Mouse (Mus musculus): ENCODE data around the gene Det1.

Det1 gene

DNA sequence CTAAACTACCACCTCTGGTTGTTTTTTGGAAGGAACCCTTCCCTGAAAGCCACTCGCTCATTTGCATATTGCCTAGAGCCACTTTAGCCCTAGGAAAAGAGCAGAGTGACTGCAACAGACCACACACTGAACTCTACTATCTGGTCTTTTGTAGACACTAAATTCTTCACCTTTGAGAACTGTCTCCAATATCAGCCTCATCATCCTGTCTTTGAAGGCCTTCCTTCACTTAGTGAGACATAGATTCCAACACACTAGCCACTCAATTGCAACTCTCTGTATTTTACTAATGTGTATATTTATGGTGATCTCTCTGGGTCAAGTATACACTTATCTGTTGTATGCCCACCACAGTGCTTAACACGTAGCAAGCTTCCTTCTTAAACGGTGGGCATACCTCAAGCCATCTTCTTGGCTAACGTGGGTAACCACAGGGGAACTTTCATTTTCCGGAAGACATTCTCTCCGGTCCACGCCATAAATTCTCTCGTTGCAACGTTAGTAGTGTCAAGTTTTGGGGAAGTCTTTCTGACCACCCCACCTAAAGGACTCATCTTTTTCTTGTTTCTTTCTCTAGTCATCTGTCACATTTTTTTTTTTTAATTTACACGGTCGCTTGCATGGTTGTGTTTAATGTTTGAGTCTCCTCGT is 872 bp downstream of the Det1 start:
- DNase-seq = no peak

DNA sequence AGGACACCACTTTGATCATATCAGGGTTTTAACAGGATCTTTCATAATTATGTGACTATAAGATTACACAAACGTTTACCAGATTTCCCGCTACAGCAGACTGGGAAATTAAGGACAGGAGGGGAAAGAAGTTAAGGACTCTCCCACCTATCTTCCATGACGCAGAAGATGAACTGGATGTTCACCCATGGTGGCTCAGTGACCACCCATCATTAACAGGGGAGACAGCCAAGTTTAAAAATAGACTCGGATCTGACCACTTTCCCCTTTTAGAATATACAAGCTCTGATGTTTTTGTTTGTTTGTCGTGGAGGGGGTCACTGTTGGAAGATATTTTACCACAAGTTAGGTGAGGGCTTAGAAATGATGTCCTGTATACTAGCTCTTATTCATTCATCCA is 5.5 kb downstream of the Det1 start:
- DNase-seq = no peak

DNA sequence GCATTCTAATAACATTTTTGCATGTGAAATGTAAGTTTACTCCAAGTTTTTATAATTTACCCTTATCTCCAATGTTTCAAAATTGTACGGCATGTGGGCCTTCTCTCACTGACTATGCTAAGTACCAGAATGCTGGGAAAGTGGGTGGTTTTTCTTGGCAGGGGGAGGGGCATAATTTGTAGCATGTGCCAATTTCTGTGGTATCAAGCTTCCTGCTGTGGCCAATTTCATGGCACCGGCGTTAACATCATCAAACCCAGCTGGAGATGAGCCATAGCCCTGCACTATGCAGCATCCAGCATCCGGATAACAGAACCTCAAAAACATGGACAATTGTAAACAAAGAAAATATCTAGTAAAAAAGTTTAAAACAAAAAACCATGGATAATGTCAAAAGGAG is 9.8 kb downstream of the Det1 start:
- no peak for DNase-seq

DNA sequence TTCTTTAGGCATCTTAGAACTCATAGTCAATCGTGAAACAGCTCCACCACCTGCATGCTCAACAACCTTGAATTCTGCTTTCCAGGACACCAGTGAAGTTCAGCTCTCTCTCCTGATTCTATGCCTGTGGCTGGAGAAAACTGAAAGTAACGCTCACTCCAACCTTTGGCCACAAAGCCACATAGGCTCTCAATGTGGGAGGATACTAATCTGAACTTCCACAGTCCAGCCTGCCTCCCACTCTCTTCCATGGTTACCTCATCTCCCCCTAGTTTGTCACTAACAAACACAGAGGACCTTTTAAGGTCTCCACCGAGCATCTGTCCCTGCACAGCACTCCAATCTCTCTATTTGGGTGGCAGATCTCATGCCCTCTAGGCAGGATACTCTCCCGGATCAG is 11.4 kb downstream of the Det1 start:
- no peak for DNase-seq

DNA sequence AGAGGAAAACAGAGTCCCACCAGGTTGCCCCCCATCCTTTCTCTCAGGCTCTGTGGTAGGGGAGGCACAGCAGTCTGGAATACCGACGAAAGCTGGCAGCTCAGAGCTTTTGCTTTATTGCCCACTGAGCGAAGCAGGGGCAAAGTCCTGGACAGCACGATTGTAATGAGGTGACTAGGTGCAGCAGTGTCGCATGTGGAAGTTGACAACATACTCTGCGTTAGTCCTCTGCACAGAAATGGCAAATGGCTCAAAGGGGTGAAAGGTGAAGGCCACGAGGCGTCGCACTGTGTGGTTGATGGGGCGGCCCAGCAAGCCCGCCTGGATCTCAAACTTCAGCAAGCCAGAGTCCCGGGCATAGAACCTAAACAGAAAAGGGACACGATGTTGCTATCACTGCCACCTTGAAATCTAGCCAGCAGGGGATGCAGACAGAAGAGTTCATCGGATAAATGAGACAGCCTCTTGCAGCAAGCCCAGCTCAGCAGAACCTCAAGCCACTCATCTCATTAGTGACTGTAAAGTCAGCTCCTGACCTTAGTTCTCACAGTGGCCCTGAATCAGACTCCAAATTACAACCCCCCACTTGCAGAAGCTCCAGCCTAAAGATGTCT is 19.2 kb downstream of the Det1 start:
- DNase-seq = no peak

DNA sequence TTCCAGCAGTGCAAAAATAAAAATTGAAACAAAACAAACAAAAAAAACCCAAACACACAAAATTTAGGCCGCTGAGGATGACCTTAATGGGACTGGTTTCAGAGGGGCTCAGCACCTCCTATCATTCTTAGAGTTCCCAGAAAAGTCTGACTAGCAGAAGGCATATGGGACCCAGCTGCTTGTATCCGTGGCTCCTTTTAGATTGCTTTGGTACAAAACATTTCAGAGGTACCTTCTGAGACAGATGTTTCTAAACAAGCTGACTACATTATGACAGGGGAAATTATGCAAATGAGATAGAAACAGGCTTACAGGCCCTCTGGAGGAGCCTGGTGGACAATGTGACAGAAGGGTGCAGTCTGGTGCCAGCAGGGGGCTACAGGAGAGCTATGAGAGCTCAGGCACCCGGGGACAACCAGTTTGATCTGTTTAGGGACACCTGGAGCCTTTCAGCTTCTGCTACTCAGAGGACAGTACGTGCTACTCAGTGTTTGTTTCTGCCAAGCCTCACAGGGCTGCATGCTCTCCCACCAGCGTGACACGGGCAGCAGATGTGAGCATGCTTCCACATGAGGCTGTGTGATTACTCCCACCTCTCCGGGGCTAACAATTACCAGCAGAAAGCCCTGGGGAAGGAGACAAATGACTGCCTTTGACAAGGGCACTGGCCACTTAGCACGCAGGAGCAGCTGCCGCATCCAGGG is 20.2 kb downstream of the Det1 start:
- DNase-seq = peak; percentile 30 to 44

DNA sequence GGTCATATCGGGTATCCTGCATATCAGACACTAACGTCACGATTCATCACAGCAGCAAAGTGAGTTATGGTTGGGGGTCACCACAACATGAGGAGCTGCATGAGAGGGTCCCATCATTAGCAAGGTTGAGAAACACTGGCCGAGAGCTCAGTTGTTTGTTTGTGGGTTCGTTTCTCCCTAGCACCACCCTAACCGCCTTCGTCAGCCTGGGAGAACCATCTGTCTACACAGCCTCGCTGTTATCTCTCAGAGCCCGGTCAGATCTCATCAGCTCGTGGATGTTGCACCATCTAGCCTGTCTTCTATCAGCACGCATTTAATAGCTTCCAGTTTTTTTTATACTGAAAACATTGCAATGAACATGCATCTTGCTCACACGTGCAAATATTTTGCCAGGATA is 28.7 kb downstream of the Det1 start:
- no peak for DNase-seq

DNA sequence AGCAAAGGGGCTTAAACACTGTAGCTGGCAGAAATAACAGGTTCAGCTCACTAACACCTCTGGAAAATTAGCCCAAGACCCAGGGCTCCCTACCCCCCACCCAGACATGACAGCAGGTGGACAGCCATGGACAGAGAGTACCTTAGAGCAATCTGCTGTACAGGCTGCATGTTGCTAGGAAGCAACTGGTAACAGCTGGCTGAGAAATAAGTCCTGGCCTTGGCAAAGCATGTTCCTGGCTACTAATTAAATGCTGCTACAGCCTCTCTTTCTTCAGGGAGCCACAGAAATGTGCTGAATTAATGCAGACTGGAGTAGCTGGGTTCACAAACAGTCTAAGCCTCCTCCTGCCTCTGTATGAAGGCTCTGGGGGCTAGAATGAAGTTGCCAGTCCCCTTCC is 32.3 kb downstream of the Det1 start:
- no peak for DNase-seq

DNA sequence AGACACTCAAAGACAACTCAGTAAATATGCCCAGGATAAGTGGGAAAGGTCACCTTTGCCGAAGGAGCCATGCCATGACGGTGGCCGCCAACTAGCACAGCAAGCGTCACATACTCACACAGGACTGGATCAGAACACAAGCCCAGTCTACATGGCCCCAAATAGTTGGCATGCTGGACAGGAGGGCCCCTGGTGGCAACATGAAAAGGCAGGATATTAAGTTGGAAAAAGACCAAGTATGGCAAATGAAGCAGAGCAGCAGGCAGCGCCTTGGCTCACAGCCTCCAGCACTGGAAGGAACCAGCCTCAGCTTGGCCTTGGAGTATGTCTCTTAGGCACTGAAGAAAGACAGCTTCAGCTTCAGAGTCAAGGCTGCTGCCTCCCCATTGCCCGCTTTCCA is 33.3 kb downstream of the Det1 start:
- no peak for DNase-seq

DNA sequence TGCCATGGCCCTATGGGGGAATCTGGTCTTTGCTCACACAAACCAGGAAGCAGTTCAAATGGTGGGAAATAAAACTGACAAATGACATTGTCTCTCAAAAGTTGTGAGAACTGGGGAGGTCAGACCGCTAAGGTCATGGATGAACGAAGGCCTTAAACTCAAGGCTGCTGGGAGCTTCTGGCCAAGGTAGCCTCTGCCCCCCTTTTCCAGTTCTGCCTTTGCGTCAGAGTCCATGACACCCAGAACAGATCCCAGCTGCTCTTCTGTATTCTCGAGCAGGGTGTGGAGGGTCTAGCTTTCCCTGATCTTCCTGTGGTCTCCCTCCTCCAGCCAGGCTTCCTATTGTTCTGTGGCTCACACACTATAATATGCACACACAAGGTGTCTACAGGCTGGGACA is 39.9 kb downstream of the Det1 start:
- DNase-seq = no peak

DNA sequence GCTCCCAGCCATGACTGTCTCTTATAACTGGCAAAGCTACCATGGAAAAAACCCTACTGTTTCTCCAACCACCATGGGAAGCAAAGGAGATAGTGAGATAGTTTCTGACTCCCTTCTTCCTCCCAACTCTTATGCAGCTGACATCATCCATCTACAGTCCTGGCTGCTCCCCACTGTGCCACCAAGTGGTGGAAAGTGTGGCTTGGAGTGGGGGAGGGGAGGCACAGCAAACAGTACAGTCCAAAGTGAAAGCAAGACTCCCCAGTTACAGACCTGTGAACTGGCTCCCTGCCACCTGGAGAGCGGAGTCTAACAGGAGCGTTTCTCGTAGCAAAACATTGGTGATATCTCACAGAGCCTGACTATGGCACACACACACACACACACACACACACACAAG is 43.2 kb downstream of the Det1 start:
- DNase-seq = peak; percentile 14 to 42

DNA sequence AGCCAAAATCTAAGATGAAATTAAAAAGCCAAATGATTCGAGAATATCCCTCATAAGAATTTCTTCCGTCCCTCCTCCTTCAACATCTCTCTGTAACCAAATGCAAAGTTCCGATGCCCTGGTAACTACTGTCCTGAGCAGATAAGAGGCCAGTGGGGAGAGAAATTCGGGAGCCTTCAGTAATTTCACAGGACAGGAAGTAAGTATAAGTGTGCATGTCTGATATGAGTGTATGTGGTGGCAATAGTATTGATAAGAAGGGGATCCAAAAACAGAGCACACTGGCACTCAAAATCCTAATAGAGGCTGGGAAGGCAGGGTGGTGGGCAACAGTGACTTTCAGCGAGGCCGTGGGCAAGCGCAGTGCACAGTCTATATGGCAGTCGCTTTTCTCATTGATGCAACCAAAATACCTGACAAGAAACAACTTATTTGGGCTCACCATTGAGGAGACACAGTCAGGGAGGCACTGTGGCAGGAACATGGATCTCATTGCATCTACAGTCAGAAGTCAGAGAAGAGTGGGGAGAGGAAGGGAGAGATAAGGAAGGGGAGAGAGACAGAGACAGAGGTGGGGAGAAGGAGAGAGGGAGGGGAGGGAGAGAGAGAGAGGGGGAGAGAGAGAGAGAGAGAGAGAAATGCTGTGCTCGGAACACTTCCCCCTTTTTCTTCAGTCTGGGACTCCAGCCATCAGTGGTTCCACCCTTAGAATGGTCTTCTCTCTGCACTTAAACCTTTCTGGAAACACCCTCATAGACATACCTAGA is 47.1 kb downstream of the Det1 start:
- no peak for DNase-seq

DNA sequence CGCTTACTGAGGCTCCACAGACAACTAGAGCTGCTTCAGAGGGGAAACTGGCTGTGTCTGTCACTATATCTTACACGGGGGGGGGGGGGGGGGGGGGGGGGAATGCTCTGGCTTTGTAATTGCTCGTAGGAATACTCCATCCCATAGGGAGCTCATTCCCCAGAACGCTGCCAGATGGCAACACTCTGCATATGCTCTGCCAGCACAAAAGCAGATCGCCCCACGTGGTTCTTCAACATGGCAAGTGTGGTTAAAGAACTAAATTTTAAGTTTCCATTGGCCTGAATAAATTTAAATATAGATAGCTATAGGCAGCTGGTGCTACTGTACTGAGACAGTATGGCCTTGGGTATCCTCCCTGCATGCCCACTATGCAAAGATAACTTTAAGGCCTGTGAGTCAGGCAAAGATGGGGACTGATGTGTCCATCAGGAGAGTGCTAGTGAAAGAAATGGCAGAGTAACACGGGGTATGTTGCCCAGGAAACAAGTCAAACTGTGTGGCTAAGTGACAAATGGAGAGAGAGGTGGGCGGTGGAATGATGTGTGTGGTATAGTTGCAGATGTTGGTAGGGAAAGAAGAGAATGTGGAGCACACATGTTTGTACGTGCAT is 49.1 kb downstream of the Det1 start:
- DNase-seq = no peak

DNA sequence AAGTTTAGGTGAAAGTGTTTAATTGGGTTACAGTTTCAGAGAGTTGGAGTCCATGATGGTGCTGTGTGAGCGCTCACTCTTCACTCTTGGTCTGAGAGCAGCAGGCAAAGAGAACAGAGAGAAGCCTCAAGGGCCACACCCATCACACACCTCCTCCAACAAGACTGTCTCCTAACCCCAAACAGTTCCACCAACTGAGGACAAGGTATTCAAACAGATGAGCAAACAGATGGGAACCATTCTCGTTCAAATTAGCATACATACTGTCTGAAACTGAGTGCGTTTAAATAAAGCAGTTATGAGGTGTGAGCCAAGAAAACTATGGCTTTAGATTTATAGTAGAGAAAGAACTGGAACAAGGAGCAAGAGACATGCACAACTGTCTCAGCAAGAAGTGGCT is 50.4 kb downstream of the Det1 start:
- DNase-seq = no peak

DNA sequence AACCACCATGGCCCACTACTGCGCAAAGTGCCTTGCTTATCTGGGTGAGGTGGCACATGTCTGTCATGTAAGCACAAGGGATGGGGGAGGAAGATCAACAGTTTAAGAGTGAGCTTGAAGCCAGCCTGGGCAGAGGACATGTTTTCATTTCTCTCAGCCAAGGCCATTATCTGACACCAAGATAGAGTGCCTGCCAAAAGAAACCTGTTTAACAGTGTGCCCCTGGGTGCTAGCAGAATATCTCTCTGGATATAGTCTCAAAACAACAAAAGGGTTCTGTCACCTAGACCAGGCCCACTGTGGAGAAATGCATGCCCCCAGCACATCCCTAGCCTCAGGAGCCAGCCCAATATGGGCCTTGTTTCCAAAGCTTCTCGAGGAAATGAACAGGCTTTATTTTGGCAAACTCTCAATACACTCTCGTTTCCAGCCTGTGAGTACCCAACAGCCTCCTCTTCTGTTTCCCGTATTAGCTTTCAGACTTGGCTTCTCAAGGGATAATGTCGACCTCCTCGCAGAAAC is 52.4 kb downstream of the Det1 start:
- no peak for DNase-seq

DNA sequence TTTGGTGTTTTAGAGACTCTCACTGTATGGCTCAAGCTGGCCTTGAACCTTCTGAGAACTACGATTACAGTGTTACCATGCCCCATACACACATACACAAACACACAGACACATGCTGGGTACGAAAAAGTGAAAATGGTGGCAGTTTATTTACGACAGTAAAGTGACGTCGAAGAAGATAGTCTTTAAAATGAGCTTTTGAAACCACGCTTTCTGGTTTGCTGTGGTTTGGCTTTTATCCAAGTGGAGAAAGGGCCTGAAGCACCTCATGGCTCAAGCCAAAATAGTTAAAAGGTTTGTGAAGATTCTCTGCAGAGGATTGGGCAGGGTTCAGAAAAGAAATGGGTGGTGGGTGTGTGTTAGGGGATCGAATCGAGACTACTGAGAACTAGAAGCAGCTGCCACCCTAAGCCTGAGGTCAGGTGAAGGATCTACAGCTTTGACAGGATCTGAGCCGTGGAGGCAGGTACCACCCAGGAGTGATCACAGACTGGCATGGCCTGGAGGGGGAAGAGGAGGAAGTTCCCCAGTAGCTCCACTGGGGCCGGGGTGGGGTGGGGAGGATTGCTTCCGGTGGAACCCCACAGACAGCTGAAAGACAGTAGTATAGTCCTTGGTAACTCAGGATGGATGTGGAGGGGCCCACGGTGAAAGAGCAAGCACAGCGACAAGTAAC is 53.0 kb downstream of the Det1 start:
- DNase-seq = peak; percentile 12 to 27

DNA sequence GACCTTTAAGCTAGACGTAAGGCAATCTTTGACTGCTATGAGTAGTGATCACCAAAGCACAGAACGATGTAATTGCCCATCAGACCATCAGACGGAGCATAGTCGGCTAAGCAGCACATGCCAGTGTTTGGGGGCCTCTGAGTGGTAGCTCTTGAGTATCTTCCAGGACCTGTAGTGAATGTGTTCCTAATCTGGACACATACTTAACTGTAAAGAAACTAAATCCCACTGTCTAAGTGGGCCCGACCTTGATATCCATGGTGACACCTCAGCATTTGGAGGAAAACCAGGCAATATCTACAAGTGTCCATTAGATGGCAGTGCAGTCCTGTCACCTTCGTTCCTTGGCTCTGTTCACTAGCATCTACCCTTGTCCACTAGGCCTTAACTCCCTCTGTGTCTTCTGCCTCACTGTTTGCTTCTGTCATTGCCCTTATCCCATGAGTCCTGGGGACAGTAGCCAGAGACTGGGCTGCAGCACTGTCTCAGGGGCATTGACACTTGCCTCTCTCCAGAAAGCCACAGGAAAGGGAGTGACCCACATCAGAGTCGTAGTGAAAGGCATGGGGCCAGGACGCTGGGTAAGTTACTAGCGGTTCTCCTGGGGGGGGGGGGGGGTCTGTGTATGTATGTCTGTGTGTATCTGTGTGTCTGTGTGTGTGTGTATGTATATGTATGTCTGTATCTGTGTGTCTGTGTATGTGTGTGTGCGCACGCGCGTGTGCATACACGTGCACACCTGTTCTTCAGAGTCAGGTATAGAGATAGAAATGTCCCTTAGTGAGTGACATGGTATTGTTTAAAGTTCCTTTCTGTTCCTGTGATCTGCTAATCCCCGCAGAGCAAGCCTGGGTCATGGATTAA is 55.5 kb downstream of the Det1 start:
- peak; percentile 41 to 42 for DNase-seq

DNA sequence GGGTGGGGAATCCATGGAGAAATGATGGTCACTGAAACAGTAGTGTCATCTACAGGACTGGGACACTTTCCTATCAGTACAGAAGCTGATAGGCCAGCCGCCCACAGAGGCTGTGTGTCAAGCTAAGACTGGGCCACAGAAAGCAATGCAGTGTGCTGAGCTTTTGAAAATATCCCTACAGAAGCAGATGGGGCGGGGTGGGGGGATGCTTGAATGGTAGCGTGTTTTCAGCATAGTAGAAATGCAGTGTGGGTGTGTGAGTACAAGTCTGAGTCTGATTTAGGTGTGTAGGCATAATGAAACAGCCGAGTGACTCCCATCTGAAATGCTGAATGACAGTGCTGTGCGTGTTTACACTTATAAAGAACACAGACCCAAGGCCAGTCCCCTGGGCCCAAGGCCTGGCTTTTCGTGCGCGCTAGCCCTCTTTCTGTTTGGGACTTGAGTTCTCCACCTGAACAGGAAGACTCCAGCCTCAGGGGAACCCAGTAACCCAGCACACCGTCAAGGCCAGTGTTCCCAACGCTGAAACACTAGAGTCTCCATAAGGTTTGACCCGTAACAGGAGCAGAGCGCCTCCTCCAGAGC is 59.2 kb downstream of the Det1 start:
- no peak for DNase-seq

DNA sequence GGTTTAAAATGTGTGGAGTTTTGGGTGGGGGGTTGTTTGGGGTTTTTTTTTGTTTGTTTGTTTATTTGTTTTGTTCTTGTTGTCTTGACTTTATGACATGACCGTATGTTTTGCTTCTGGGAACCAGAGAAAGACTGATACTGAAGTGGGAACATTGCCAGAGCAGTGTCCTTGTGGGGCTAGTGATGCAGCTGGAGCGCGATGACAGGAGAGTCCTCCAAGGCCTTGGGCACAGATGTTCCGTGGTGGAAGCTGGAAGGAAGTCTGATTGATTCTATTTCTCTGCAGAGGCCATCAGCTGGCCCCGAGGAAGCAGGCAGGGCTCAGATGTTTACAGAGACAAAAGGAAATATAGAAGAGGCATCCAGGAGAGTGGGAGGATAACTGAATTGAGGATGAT is 61.2 kb downstream of the Det1 start:
- DNase-seq = no peak

DNA sequence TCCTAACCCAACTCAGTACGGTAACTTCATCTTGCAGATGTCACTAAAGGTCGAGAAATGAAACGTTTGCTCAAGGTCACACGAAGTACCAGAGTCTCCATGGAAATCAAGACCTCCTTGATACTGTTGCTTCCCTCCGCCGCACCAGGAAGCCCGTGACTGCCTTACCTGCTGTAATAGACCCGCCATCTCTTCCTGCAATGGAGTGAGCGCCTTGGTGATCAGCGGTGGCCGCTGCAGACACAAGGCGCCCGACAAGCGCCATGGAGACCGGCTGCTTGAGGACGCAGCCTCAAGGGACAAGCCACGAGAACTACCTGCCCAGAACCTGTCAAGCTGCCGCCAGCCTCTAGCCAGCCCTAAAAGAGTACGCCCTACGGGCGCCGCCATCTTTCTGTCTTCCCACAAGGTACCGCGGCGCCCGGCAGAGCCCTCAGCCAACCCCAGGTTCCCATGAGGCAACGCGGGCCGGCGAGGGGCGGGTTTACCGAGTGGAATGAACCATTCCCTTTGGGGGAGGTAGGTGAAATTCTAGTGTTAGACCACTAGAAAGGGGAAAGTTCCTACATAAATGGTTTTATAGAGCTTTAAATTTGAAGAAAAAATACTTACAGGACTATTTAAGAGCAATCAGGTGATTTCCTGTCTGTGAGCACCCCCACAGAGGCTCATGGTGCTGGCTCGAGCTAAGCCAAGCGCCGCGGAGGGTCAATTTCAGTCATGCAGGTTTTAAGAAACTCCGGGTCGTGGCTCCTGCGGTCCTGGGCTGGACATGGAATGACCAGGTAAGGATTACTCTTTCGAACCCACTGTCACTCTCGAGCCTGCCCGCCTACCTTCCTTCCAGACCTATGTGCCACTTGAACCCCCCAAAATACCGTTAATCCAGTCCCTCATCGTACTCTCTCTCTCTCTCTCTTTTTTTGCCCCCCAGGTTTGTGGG is 64.2 kb downstream of the Det1 start, which contains the start of the genes Mrps11 and Mrpl46:
TSS of gene Mrps11 (plus strand) at position 481 of the 943 bp plus-strand sequence.
TSS of gene Mrpl46 (minus strand) at position 893 of the 943 bp plus-strand sequence.
- DNase-seq = peak; percentile 83 to 85
